Mouse (Mus musculus) layer of hippocampus, adult 18-20 months (tissue): ENCODE results near the gene Cldn34b4. TPM values are rescaled to one million over a fixed set of nuclear protein-coding genes. Genes with fewer than 3 reads are reported as not detected.

Experiments used
- DNase-seq, 2 experiments: peaks; one replicate each; pipeline ENCODE4 v3.0.0; 2022; ENCODE audit warnings: low spot score in 2 of 2
- long read RNA-seq: library from polyadenylated mRNA; stranded (forward); transcript quantifications from one replicate; pipeline ENCODE4 v2.0.0, GENCODE M21; 2021
- total RNA-seq, 2 experiments: library from RNA; stranded (reverse); gene quantifications; 2 replicates each; pipeline ENCODE4 v1.2.3; 2021

The Cldn34b4 gene
- not detected for total RNA-seq
- long read RNA-seq: 0 reads

DNA sequence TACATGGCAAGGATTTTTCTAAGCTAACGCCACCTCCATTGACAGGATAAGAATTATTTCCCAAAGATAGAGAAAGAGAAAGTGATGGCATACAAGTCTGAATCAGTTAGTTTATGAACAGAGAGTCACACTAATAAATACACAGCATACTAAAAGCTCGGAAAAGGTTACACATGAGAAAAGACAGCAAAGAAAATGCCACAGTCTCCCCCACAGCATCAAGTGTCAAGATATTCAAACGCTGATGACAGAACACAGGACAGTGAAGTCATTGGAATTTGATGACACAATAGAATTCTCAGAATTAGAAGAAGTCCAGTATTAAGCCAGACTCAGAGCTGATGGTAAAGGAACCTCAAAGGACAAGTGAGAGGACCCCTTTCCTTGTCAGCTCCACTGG lies at the start of gene Cldn34b4:
TSS of gene Cldn34b4 (plus strand) at position 301 of the 400 bp plus-strand sequence.
- no peak for DNase-seq

Other genes with a start within 250 kb of the Cldn34b4 start
- gene Cldn34b3, start 129.0 kb upstream of the Cldn34b4 start, total RNA-seq: not detected
- gene Cldn34d, start 209.6 kb downstream of the Cldn34b4 start, total RNA-seq: not detected